Mouse (Mus musculus) cerebellum, adult 18-20 months (tissue): Measurements from ENCODE around the gene Ccdc93.

Experiments used
- DNase-seq, 2 experiments: peaks; one replicate each; pipeline ENCODE4 v3.0.0; 2021

Gene Ccdc93

DNA sequence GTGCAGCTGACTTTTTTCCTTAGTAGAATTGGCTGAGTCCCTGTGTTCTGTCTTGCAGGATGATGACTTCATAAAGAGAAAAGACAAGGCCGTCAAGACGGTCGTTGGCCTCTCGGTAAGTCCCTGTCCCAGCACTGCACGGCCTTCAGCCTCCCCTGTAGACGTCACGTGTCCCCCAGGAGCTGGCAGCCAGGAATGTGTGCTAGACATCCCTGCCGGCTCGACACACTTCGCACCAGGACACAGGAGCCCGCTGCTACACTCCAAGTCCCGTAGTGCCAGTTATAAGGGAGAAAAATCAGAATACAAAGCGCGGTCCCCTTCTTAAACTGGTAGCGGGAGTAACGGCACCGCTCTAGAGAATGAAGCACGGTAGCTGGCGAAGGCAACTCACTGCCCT lies 17.3 kb downstream of the Ccdc93 start:
- DNase-seq, result no peak

DNA sequence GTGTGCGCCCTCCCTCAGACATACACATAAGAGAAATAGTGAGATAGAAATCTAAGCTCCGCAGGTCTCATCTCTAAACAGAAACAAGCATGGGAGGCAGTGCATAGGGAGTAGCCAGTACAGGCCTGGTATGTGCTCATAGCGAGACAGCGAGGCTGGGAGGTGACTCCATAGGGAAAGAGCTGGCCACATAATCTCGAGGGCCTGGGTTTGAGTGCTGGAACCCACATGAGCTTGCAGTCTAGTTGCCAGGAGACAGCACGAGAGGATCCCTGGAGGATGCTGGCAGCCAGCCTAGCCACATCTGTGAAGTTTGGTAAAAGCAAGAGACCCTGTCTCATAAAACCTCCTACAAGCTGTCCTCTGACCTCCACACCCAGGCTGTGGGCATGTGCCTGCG lies 20.2 kb downstream of the Ccdc93 start:
- no peak for DNase-seq

DNA sequence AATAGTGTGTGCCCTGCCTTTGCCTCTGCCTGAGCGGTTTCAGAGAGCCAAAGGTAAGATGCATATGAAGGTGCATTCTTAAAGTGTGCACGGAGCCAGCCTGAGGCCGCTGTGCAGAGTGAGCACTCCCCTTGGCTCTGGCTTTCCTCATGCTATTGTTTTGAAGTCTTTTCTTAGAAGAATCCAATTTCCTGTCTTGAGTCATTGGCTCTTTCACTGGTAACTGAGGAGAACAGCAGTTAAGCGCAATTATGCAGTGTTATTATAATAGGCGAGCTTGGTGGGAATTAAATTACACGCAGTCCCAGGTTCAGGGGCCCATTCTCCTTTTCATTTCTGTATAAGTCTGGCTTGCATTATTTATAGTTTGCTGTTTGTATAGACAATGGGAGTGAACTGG lies 21.6 kb downstream of the Ccdc93 start:
- no peak for DNase-seq

DNA sequence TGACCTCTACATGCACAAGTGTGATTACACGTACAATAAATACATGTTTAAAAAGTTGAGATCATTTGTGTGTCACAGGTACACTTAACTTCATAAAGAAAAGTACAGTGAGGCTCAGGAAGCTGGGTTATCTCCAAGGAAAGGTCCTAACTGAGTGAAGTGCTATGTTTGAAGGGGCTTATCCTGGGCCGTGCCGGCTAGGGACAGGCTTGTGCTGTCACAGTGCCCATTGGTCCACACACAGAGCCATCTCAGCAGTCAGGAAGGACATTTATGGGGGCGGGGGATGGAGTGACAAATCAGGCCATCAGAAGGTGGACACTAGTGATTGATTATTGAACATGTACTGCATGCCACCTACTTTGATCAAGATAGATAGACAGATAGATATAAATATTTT lies 22.2 kb downstream of the Ccdc93 start:
- no peak for DNase-seq

DNA sequence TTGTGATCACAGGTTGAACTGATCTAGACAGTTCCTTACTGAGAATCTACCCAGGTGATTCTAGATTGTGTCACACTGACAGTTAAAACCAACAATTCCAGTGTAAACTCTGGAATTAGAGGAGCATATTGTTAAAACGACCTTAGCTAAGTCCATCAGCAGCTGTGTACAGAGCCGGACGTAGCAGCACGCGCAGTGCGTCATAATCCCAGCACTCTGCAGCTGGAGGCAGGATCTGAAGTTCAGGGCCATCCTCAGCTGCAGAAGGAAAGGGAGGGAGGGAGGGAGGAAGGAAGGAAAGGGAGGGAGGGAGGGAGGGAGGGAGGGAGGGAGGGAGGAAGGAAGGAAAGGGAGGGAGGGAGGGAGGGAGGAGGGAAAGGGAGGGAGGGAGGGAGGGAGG lies 24.1 kb downstream of the Ccdc93 start:
- no peak for DNase-seq

DNA sequence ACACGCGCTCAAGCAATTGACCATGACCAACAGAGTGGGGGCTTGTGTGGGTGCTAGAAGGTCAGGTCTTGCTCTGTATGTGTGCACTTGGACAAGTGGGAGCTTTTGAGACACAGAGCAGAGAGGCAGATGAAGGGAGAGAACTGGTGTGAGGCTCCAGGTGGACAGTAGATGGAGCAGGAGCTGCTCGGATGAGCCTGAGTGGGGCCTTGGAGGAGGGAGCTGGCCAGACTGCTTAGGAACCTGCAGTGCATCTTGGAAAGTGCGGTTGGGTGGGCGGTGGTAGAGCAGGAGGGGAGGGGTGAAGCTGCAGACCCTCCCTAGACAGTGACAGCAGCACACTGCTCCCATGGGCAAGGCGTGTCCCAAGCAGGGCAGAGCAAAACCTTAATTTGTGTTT lies 29.2 kb downstream of the Ccdc93 start:
- no peak for DNase-seq

DNA sequence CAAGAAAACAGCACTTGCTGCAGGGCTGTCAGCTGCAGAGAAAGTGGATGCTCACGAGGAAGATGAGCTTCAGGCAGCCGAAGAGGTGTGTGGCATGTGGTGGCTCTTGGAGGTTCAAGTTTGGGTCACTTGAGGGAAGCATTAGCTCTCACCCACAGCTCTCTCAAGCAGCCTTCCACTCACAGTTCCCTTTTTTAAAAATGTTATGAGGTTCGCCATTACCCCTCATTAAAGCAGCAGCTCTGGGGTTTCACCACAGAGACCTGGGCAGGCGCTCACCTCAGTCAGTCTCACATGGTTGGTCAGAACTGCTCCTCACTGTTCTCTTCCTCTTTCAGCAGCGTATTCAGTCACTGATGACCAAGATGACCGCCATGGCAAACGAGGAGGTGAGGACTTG lies 31.0 kb downstream of the Ccdc93 start:
- no peak for DNase-seq

DNA sequence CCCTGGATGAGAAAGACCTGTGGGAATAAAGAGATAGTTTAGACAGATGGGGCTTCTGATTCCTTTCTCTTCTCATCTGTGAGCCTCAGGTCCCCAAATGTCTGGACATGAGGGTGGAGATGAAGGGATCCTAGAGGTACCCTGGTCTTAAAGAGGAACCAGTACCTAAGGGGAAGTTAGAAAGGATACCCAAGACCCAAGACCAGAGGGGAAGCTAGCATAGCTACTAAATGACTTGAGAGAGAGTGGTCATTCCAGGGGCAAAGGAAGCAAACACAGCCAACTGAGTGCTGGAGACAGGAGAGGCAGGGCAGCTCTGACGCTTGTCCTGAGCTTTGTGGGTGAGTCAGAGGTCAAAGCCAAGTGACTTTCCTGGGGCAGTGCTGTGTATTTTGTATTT lies 31.8 kb downstream of the Ccdc93 start:
- DNase-seq, result no peak

DNA sequence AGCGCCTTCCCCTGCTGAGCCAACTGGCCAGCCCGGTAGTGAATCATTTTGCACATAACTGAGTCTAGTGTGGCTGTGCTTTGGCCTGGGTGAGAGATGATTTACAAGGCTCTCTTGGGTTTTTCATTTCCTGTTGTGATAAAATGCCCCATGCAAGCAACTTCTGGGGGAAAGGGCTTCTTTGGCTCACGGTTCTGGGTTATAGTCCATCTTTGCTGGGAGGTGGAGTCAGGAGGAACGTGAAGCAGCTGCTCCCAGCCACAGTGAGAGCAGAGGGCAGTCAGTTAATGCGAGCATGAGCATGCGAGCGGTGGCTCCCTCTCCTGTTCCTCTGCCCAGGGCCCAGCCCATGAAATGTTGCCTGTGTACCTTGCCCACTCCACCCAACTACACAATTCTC lies 33.0 kb downstream of the Ccdc93 start:
- no peak for DNase-seq

DNA sequence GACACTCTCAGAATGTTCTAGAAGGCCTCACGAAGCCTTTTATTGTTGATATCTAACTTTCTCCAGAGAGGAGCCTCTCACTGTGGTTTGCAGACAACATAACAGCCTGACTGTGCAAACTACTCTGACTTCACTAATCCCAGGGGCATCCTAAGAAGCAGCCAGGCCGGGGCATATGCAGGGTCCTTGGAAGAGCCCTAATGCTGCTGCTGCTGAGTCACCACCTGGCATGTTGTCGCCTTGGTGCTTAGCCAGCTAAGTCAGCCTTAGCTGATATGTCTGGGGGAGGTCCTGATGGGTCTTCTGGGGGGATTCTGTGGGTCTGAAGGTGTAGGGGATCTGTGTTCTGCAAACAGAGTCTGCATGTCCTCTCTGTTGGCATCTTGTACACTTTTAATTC lies 35.4 kb downstream of the Ccdc93 start:
- DNase-seq, result no peak

DNA sequence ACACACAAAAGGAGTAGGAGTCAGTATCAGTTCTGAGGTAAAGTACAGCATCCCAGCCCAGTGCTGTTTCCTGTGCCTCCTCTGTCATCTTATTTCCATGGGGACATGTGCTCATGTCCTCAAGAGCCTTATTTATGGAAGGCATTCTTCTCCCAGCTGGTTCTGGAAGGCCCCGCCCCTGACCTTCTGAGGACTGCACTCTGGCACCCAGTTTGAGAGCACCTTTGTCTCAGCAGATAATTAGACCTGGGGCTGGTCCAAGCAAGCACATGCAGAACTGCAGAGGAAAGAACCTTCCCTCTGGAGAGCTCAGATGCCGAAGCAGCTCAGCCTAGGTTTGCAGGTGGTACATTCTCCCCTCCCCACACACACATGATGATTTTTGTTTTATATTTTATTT lies 37.4 kb downstream of the Ccdc93 start:
- no peak for DNase-seq

DNA sequence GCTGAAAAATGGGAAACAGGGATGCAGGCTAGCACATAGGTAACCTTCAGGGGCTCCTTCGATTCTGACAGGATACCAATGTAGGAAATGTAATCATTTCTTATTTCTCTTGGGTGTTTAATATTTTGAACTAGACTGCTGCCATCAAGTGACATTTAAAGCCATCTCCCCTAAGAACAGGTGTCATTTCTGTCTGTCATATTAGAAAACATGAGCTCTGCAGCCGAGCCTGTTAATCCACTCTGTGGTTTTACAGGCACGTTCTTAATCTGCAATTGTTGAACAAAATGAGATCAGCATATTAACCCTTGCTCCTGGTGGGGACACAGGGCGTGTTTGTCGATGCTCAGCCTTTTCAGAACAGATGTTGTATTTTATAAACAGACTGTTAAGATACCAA lies 40.7 kb downstream of the Ccdc93 start:
- no peak for DNase-seq

DNA sequence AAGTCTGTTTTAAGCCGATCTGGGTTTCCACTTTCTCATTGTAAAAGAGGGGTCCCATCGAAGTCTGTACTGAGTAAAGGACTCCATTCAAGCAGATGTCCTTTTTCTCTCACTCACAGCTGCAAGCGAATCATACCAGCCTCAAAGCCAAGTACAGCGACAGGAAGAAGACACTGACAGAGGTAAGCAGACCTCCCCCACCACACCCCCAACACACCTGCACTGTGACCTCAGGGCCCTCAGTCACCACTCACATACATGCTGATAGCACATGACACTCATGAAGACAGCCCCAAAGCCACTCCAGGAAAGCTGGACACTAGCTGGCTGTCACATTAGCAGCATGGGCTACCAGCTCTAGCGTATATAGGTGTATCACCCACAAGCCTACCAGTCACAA lies 46.9 kb downstream of the Ccdc93 start:
- DNase-seq, result no peak

DNA sequence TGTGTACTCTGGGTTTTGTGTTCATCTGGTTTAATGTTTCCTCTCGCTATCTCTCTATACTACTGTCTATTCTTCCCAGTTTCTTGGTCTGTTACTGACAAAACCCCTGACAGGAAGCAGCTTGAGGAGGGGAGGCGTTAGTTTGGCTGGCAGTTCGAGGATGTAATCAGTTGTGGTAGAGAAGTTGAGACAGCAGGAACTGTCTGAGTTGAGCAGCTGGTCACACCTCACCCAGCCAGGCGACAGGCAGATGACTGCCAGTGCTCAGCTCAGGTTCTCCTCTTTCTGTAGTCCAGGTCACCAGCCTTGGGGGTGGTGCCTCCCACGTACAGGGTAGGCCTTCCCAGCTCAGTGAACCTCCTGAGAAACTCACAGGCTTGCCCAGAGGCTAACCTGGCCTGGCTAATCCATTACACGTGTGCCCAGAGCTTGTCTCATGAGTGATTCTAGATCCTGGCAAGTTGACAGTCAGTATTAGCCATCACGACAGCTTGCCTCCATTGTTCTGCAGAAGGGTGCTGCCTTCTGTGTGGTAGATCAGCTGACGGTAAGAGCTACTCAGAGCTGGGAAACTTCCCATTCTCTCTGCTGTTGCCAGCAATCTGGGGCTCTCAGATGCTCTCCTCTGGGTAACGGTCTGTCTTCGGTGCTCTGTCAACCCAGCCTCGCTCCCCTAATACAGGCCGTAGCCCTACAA lies 47.6 kb downstream of the Ccdc93 start:
- DNase-seq, result peak in 1 of 2 experiments; percentile 10

DNA sequence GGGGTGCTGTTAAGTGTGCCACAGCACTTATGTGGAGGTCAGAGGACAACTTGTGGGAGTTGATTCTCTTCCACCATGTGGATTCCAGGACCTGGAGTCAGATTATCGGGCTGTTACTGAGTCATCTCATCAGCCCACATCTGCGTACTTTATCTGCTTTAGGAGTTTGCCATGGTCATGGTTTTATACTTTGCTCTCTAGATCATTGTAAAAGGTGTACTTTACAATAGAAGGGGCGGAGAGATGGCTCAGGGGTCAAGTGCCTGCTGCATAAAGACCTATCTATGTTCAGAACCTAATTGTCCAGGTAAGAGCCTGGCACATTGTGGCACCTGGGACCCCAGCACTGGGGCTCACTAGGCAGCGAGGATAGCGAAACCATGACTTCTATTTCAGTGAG lies 48.6 kb downstream of the Ccdc93 start:
- DNase-seq, result no peak

DNA sequence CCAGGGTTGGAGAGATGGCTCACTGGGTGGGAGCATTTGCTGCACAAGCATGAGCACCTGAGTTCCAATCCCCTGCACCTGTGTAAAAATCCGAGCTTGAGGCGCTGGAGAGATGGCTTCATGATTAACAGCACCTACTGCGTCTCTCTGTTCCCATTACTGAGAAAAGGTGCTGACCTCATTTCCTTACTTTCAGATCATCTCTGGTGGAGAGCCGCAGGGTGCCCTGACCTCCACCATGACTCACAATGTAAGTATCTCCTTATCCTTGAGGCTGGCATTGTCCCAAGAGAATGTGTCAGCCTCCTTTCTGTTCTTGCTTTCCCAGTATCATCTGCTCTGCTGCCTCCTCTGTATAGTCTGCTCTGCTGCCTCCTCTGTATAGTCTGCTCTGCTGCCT lies 52.2 kb downstream of the Ccdc93 start:
- no peak for DNase-seq

DNA sequence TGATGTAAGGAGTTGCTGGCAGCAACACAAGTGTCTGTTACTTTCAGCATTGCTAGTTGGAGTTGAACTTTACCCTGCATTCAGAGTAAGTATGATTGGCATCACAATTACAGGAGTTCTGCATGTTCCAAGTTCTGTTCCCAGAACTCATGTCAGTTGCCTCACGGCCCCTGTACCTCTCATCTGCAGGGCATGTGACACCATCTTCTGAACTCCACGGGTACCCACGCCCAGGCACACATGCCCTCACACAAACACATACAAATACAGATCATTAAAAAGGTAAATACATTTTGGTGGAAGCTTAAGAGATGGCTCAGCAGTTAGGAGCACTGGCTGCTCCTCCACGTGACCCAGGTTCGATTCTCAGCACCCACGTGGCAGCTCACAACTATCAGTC lies 56.0 kb downstream of the Ccdc93 start:
- DNase-seq, result no peak

DNA sequence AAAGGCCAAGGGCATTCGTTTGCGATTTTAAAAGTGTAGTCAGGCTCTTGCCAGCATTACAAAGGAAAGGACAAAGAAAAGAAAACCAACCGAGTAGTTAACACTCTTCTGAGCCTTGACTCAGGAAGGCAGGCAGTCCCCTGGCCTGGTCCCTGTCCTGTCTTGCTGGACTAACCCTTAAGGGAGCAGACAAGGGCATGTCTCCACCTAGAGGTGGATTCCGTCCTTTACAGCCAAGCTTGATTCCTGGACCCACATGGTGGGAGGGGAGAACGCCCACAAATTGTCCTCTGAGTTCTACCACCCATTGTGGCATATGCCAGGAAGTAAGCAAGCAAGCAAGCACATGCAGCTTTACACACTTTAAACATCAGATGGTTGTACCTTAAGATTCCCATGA lies 59.4 kb downstream of the Ccdc93 start:
- no peak for DNase-seq

DNA sequence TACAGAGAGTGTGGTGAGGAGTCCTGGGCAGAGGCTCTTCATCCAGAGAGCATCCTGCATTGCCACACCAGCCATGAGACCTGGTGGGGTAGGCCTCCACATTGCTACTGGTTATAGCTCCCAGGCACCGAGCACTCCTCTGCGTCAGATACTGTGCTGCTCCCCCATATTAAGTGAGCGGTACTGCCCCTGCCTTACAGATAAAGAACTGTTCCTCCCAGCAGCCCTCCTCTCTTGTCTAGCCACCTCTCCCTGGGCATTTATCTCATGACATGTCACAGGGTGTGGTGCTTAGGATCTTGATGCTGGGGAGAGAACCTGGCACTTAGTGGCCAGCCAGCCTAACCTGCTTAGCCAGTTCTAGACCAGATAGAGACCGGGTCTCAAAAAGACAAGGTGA lies 66.2 kb downstream of the Ccdc93 start:
- DNase-seq, result no peak

DNA sequence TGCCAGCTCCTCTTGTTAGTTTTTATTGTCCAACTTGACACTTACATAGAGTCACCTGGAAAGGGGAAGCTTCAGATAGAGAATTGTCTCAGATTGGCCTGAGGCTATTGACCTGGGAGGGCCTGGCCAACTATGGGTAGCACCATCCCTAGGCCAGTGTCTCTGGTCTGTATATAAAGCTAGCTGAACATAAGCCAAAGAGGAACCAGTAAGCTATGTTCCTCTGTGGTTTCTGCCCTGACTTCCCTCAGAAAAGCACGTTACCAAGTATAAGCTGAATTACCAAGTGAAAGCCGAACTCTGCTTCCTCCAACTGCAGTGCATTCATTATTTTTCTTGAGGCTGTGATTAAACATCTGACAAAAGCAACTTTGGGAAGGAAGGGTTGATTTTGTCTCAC lies 77.9 kb downstream of the Ccdc93 start:
- DNase-seq, result no peak

DNA sequence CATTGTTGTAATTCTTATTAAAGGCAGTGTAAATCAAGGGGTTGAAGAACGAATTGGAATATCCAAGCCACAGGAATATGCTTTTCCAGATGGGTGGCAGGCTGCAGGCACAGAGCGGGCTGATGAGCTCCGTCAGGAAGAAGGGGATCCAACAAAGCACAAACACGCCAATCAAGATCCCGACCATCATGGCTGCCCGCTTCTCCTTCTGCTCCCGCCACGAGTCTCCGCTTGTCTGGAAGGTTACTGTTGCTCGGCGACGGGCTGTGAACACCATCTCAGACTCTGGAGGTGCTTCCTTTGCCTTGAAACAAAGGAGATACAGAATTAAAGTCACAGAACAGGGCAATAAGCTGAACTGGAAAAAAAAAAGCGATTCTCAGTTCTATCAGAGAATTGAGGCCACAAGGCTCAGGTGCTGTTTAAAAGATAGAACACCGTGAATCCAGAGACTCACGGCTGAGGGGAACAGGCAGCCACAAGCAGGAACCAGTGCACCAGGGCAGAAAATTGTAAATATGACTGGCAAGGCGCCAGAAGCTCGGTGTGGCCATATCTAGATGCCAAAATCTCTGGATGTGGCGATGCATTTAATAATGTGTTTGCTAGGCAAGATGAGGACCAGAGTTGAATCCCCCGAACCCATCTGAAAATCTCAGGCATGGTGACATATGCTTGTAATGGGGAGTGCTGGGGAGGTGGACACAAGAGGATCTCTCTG lies 79.7 kb downstream of the Ccdc93 start:
- peak; percentile 7 to 19 for DNase-seq

DNA sequence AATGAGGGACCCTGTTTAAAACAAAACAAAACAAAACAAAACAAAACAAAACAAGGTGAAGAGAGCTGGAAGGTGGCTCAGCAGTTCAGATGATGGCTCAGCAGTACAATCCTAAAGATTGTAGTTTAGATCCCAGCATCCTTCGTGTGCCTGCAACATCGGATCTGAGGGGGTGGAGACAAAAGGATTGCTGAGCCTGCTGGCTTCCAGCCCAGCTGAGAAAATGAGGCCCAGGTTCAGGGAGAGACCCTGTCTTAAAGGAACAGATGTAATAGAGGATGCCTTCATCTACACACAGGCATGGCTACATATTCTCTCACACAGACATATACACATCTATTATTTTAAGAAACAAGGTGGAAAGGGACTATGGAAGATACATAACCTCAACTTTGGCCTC lies 80.3 kb downstream of the Ccdc93 start:
- no peak for DNase-seq

DNA sequence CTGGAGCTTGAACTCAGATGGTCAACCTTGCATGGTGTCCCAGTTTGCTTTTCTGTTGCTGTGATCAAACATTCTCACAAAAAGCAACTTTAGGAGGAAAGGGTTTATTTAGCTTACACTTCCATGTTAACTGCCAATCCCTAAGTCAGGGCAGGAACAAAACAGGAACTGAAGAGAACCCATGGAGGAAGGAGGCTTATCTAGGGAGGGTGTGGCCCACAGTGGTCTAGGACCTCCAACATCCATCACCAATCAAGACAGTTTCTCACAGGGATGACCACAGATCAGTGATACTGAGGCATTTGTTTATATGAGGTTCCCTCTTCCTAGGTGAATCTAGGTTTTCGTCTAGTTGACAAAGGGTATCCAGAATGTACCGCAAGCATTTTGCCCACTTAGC lies 81.1 kb downstream of the Ccdc93 start:
- no peak for DNase-seq

DNA sequence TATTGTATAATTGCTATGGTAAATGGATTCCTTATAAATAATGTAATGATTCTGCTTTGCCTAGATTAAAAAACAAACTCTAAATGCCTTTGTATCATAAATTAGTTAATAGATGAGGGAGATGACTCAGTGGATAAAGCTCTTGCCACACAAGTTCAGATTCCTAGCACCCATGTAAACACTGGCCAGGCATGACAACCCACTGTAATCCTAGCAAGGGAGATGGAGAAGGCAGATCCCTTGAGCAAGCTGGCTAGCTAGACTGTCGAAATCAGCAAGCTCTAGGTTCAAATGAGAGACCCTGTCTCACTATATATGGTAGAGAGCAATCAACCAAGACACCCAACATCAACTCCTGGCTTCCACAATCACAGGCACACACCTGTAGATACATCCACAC lies 87.8 kb downstream of the Ccdc93 start:
- DNase-seq, result no peak

DNA sequence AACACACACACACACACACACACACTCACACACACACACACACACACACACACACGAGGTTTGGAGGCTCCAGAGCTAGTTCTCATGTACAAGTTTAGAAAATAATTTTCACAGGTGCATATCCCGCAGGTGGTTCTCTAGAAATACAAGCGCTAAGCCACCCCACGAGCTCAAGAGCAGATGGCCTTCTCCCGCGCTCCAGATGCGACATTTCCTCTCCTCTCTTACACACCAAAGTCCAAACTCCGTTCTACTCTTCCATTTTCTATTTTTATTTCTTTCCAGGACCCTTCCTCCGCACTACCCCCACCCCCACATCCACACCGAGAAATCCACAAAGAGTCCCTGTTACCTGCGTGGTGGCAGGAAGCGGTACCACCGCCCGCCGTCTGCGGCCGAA lies 96.2 kb downstream of the Ccdc93 start:
- no peak for DNase-seq
